Mouse (Mus musculus) lung, postnatal 25 days (tissue): Measurements from ENCODE around the gene Spag9.
A peak's percentile ranks its signal among the peaks of the same experiment; 100 is the strongest.

Experiments used
- DNase-seq: peaks from one replicate; pipeline ENCODE4 v3.0.0; 2022; ENCODE audit warnings: low spot score

Gene Spag9

DNA sequence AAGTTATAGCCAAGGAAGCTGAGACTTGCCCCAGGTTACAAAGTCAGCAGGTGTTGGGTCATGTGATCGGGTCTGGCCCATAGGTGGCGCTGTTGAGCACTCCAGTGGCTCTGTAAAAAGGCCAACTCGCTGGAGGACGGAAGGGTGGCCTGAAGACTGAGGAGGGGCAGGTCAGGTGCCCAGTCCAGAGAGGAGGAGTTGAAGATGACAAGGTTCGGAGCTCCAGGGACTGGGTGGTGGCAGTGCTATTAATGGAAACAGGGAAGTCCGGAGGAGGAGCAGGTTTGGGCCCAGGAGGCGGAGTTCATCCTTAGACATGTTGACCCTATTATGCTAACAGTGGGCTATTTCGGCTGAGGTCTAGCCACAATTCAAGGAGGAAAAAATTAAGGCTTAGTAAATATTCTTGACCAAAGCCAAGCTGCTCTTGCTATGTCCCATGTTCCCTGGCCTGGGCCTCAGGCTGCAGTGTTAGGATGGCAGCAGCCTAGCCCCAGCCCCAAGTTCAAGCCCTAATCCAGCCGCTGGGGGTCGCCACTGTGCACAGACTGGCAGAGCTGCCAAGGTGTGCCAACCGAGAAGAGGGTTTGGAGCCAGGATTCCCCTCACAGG, 137.6 kb downstream of the Spag9 start:
- DNase-seq = peak; percentile 94

DNA sequence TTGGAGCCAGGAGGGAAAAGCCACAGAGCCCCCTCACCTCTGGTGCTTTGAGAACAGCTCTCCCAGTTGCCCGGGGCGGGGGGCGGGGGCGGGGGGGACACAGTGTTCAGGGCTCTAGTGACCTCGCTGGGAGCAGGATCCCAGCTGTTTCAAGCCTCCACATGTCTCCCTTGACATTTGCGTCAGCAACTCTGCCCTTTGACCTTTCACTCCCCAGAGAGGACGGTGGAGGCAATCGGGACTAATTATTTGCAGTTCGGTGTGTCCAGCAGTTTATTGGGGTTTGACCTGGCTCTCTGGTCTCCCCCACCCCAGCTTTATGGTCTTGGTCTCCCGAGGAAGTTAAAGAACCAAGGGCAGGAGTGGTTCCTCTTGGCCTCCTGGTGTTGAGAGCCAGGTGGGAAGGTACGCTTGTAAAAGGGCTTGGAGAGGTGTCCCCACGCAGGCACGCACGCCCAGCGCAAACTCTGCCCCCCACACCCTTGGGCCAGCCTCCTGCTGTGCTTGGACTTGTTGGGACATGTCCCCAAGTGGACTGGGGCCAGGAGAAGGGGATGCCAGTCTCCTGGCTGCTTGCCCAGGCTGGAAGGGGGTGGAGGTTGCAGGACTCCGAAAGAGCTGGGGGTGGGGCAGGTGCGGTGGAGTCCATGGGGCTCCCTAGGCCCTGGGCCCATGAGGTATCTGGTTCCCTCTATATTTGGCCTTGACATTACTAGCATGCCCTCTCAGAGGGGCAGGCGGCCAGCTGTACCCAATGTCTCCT, 138.4 kb downstream of the Spag9 start:
- peak; percentile 84 for DNase-seq

DNA sequence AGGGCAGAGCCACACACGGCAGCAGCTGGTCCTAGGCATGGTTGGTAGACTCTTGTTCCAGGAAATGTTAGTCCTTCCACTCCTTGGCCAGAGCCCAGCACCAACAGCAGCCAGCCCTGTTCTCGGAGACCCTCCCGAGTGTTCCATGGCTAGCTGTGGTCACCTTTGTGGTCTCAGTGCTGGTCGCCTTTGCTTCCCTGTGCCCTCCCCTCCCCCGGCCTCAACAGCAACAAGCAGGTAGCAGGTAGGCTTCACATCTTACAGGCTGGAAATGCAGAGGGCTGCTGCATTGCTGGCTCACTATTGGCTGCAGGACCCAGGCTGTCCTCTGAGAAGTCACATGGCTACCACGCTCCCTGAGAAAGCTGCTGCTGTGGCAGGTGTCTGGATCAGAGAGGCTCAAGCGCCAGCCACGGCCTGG, 139.7 kb downstream of the Spag9 start:
- no peak for DNase-seq

DNA sequence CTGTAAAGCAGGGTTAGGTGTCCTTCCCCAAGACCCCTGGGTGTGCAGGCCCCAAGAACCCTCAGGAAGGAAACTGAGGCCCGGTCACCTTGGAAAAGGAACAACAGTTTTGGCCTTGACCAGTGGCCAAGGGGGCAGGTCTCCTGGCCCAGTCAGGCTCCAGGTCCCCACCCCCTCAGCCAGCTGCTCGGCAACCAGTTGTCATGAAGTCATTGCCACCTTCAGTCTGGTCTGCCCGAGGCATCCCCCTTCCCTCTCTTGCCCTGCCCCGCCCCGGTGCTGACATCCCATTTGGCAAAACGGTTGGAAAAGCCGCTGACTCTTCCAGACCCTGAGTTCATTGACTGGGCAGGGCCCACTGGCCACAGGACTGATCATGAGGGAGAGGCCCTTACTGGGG, 140.8 kb downstream of the Spag9 start:
- peak; percentile 40 for DNase-seq

DNA sequence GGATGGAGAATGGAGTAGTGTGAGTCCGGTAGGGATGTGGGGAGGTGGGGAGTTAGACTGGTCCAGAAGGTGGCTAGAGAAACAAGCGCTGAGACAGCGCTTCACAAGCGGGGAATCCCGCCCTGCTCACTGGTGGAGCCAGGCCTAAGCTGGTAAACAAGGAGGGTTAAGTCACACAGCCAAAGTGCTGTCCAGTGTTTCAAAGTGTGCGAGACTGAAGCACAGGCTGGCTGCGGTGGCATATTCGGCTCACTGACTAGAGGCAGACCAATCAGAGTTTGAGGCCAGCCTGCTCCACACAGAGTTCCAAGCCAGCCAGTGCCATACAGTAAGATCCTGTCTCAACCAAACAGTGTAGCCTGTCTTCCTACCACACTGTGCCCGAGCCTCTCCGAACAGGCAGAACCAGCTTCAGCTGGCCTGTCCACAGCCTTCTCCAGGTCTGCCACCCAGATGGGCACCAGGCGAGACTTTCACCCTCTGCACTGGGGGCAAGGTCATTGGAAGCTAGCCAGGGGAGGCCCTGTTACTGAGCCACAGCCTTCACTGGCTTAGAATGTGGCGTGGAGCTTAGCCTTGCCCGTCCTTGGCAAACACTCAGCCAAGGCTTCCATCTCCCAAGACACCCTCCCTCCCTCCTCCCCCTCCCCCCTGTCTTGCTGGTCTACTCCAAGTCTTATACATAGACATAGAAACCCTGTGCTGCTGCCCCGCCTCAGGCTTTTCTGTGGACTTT, 141.6 kb downstream of the Spag9 start:
- peak; percentile 12 for DNase-seq

DNA sequence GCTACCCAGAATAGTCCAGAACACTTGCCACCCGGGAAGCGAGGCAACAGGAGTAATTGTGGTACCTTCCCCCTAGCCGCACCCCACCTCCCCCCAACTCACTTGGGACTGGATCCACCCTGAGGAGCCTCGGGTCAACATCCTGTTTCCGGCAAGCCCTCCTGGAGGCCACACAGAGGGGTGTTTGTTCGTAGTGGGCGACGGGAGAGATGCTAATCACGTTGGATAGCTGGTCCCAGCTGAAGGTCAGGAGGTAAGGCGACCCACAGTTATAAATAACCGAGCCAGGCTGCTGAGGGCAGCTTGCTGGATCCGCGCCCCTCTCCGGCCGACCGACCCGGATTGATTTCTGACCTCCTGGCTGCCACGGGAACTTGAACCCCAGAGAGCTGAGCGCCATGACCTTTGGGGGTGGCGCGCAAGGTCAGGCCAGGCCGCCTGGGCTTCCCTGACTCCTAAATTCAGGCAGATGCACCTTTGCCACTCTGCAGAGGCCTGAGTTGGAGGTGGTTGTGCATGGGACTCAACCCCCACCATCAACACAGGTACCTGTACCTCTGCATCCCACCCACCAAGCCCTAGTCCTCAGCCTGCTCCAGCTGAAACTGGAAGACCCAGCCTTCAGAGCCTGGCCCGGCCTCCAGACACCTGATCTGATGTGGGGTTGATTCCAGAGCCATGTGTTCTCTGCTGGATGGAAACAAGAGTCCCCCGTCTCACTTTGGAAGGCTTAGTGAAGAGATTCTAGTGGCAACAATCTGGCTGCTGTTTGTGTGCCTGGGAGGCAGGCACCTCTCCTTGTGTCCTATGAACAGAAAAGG, 142.7 kb downstream of the Spag9 start:
- DNase-seq = no peak

DNA sequence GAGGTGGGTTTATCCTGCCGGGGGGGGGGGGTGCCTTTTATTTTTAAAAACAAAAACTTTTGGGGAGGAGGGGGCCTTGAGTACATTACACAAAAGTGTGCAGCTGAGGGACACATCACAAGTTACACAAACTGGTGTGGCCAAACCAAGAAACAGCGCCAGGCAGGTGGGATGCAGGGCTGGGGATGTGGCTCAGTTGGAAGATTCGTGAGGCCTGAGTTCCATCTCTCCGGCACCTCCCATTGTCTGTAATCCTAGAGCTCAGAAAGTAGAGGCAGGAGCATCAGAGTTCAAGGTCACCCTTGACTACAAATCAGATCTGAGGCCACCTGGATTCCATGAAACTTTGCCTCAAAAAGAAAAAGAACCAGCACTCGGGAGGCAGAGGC, 143.3 kb downstream of the Spag9 start:
- no peak for DNase-seq

DNA sequence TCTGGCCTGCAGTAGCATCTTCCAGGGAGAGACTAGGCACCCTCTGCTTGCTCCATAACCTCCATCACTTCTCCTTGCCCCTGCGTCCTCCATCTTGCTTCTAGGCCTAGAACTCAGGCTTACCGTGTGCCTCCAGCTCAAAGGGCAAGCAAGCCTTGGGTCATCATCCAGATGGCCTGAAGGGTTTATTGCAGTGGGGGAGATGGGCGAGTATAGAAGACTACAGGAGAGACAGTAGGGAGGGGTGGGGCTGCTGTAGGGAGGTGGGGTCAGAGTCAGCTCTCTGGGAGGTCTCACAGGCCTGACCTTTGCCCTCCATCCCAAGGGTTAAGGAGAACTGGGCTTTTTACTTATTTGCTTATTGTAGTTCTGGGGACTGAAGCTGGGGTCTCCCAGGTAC, 144.6 kb downstream of the Spag9 start:
- no peak for DNase-seq

DNA sequence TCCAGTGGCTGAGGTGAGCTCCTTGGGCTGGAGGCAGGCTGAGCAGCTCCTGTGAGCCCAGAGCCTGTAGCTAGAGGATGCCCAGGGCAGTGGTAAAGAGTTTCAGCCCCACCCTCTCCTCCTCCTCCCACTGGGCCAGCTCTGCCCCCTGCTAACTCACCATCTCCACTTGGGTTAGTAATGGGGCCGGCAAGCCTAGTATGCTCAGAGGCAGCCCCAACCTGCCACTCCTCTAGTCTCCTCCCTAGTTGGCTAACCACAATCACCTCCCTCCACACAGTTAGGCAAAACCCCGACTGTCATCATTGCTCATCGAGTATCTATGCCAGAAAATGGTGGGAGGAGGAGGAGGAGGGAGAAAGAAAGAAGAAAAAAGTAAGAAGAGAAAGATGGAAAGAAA, 145.7 kb downstream of the Spag9 start:
- DNase-seq = no peak

DNA sequence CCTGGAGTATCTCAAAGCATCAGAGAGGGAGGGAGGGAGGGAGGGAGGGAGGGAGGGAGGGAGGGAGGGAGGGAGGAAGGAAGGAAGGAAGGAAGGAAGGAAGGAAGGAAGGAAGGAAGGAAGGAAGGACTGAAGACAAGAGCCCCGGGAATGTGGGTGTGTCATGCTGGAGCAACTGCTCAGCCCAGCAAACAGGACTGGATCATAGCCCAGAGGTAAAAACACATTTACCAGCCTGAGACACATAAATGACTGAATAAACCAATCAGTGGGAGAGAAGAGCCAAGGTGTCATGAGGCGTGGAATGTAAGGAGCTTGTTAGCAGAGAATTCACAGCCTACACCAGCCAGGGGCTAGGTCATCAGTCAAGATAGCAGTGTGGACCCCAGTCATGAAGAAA, 147.4 kb downstream of the Spag9 start:
- no peak for DNase-seq

DNA sequence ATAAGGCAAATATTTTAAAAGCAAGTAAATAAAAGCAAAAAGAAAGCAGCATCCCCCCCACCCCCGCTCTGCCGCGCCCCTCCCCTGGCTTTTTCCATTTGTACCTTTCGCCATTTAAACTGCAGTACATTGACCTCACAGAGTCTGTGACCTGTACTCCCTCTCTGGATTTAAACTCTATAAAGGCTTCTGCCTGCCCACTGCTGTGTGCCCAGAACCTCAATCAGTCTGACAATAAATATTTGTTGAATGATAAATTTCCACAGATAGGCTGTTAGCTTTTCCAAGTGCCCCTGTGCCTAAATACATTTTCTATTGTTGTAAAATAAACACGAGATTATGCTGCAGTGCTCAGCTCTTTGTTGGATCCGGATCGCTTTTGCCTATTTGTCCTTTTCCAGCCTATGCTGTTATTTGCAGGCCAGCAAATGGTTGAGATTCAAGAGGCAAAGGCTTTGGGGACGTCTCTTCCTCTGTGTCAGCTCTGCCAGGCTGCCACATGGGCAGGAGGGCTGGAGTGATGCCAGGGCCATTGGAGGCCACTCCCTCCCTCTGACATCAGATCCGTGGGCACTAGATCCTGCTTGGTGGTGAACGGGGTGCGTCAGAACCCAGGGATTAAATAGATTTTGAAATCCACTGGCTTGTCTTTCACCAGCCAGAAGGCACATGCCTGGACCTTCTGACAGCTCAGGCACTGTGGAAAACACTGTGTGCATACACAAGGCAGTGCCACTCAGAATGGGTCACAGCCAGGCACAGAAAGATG, 149.1 kb downstream of the Spag9 start:
- peak; percentile 90 for DNase-seq

DNA sequence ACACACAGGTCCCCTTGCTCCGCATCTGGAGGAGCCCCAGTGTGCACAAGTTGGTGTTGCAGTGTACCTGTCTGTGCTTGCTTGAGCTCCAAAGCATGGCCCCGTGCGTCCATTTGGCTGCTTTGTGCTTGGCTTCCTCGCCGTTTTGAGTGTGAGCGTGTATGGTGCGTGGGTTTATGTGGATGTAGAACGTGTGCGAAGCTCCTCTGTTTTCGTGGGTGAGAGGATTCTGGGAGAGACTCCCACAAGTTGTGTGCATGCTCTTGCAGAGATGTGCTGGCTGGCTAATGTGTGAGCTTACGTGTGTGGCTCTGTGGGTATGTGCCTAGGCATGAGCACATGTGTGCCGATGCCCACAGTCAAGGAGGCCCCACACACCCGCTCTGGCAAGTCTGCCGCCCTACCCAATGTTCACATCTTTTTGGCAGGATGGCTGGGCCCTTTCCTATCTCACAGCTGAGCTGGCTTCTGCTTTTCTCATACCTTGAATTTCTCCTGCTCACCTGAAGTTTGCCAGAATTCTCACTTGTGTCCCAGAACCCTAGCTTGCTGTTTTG, 150.2 kb downstream of the Spag9 start:
- DNase-seq = no peak

DNA sequence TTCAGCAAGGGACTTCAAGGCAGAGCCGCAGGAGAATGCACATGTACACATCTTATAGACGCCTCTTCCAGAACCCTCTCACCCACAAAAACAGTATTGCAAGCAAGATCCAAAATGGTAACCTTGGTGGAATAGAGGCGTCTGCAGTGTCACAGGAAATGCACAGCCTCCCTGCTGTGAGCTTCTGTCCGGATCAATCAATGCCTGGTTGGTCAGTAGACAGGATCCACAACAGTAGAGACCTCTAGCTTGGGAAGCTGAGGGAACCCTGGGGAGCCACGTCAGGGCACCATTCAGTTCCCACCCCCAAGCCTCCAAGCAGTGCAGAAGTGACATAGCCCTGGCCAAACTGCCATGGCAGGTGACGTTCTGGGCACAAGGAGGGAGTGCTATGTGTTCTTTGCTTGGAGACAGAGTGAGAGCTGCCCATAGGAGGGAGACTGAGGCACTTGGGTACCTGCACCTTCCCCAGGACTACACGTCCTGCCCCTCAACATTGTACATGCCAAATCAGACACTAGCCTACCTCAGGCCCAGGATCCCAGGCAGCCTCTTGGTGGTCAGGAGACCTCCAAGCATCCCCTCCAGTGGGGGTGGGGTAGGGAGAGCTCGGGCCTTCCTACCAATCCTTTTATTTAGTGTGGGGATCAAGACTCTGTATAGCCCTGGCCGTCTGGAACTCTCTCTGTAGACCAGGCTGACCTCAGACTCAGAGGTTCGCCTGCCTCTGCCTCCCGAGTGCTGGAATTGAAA, 151.0 kb downstream of the Spag9 start:
- DNase-seq = no peak

DNA sequence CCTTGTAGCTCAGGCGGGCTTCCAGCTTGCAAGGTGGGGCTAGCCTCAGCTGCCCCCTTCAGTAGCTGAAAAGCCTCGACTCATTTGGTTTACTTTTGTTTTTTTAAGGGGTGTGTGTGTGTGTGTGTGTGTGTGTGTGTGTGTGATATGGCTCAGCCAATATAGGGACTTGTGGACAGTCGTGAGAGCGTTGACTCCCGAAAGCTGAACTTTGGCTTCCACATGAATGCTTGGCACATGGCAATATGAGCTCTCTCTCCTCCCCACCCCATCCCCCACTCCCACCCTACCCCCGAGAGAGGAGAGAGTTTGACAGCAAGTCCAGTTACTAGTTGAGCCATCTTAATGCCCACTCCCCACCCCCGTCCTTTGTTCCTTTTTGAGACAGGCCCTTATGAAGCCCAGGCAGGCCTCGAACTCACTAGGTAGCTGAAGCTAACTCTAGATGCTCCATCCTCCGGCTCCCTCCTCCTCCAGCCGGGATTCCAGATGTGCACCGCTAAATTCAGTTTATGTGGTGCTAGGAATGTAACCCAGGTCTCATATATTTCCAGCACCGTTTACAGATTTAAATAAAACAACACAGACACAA, 152.3 kb downstream of the Spag9 start:
- no peak for DNase-seq

DNA sequence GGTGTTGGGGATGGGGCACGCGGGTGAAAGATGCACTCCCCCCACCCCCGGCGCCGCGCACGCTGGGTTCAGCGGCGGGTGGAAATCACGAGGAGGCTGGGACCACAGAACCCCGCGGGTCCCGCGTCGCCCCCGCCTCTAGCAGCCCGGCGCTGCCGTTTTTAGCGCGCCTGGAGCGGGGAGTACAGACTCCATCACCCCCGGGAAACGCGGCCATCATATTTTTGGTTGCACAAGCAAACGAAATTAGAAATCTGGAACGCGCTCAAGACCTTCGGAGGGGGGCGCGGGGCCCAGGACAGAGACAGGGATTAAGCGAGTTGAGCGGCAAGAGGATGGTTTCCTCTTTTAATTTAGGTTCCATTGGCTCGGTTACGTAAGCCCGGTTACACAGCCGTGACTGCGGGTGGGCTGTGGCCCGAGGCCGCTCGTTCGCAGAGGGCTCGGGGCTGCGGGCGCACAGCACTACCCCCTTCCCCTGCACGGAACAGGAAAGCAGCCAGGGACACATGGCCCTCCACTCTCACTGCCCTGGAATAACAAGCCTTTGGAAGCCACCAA, 153.1 kb downstream of the Spag9 start:
- DNase-seq = no peak

DNA sequence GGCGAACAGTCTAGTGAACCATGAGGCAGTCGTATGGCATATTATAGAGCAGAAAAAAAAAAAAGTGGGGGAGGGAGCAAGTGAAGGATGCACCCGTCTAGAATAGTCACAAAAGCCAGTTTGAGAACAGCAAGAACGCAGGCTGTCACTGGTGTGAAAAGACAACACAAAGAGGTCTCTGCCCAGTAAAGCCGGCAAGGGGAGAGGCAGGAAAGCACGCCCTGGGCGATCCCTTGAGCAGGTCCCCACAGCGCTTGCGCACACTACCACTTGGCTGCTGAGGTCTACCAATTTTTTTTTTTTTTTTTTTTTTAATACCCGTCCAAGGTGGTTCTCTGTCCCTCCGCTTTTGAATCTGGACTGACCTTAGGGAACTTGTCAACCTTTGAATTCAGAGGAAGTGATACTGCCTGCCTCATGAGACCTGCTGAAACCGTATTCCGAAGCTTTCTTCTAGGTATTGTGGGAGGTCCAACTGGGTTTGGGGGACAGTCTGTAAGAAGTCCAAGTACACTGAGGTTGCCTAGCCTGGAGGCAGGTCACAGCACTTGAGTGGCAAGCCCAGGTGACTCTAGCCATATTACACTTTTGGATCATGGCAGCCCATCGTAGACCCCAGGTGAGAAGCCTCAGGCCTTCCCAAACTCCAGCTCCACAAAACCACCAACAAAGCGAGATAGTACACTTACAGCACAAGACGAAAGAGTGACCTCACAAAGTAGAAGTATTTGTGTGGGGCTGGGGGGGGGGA, 153.8 kb downstream of the Spag9 start:
- DNase-seq = no peak

DNA sequence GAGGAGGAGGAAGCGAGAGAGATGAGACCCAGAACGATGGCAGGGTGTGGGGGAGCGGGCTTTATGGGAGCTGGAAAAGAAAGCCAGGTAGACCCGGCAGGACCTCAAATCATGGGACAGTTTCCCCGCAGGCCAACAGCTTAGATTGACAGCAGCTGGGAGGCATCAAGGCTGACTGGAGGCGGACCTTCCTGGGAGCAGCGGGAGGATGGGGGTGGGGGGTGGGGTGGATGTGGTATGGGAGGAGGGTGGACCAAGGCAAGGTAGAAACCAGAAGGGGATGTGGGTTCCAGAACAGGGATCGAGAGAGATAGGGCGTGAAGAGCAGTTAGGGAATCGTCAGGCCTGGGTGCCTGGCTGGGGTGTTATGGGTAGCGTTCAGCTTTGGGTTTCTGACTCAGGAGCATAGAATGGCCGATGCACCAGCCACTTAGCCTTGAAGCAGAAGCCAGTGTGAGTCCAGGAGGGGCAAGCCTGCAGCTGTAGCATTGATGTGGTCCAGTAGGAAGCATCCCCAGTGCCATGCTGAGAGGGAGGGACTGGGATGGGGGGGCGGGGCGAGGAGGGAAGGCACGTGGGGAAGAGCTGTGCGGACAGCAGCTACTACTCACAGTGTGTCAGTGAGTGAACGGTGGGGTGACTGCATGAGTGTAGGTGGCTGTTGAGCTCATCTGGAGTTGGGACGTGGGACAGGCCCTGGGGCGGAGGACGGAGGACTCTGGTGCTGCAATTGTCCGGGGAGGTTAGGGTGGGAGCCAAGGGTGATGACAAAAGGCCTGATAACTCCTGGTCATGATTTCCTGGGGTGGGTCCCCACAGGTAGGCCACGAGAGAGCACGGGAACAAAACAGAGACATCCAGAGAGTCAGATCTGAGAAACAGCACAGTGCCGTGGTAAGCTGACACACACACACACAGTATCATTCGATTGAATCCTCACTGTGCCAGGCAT, 154.9 kb downstream of the Spag9 start:
- DNase-seq = no peak

DNA sequence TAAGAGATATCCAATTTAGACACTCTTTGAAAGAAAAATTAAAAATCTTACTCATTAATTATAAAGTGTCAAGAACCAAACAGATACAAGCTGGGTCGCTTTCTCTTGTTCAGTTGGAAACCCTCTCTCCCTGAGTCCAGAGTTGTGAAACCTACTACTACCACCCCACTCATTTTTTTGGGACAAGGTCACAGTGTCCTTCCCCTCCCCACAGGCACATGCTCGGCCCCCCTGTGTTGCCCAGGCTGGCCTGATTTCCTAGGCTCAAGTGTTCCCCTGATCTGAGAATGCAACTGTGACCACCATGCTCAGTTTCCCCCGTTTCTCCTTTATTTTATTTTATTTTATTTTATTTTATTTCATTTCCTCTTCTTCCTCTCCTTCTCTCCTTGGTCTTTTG, 158.3 kb downstream of the Spag9 start:
- DNase-seq = no peak
